Mouse (Mus musculus) CH12.LX (cell line): ENCODE data around the gene Slc2a10. TPM values are rescaled to one million over a fixed set of nuclear protein-coding genes. Genes with fewer than 3 reads are reported as not detected.

Experiments
- DNase-seq: peaks from one replicate; pipeline ENCODE4 v3.0.0-alpha.2; 2013; ENCODE audit errors: extremely low read depth
- H3K27ac ChIP-seq: 2 replicates; pipeline ENCODE4 v1.5.1; 2012; ENCODE audit warnings: low read depth, mild to moderate bottlenecking, control low read depth, moderate library complexity; ENCODE audit not compliant: insufficient read depth
- H3K27me3 ChIP-seq: replicated peaks from 2 replicates; pipeline ENCODE3; 2012; ENCODE audit warnings: inconsistent platforms
- H3K36me3 ChIP-seq, 2 experiments: replicated peaks in 1 of 2; 2 replicates each; pipeline versions ENCODE3 to v1.6.1; 2012; ENCODE audit warnings: inconsistent platforms in 1 of 2, low read length in 1 of 2, mild to moderate bottlenecking in 1 of 2, mixed read lengths in 1 of 2, moderate library complexity in 1 of 2; ENCODE audit not compliant: control insufficient read depth in 1 of 2, insufficient read depth in 1 of 2
- H3K4me1 ChIP-seq, 2 experiments: 2 replicates each; pipeline ENCODE4 v1.6.1; 2012; ENCODE audit warnings: inconsistent platforms in 1 of 2, moderate library complexity in 1 of 2; ENCODE audit not compliant: insufficient read depth in 2 of 2, control insufficient read depth in 1 of 2
- H3K4me2 ChIP-seq: 2 replicates; pipeline ENCODE4 v1.6.1; 2012; ENCODE audit warnings: low read depth, mild to moderate bottlenecking, control low read depth; ENCODE audit not compliant: poor library complexity, insufficient read depth, severe bottlenecking
- H3K4me3 ChIP-seq, 3 experiments: fragments of 150-350 bp in 1 of 3; sonication (generic) in 1 of 3; replicated peaks in 1 of 3; 2 replicates each; pipeline versions ENCODE3 to v1.5.1; 2011 to 2012; ENCODE audit warnings: low read depth in 2 of 3, low read length in 2 of 3, mild to moderate bottlenecking in 2 of 3, moderate library complexity in 2 of 3, control low read depth in 1 of 3, improper control_type of control experiment in 1 of 3, inconsistent platforms in 1 of 3, mixed read lengths in 1 of 3; ENCODE audit not compliant: poor library complexity in 1 of 3
- H3K79me2 ChIP-seq: replicated peaks from 2 replicates; pipeline ENCODE4 v1.6.1; 2012; ENCODE audit warnings: mild to moderate bottlenecking, moderate library complexity; ENCODE audit not compliant: control insufficient read depth, poor library complexity, insufficient read depth, severe bottlenecking; ENCODE audit errors: extremely low read depth
- H3K9ac ChIP-seq: 2 replicates; pipeline ENCODE4 v1.6.1; 2012; ENCODE audit warnings: low read depth, mild to moderate bottlenecking, control low read depth, moderate library complexity; ENCODE audit not compliant: insufficient read depth
- H3K9me3 ChIP-seq: replicated peaks from 2 replicates; pipeline ENCODE3; 2012; ENCODE audit warnings: low read length, inconsistent platforms, mixed read lengths
- CHD1 ChIP-seq: IDR thresholded peaks from 2 replicates; pipeline ENCODE4 v1.6.1; 2012; ENCODE audit warnings: low read depth, low read length, improper control_type of control experiment, inconsistent platforms
- CHD2 ChIP-seq: IDR thresholded peaks from 2 replicates; pipeline ENCODE4 v1.6.1; 2011; ENCODE audit warnings: low read length, improper control_type of control experiment
- CTCF ChIP-seq, 2 experiments: IDR thresholded peaks in 1 of 2; conservative IDR thresholded peaks in 1 of 2; 2 replicates each; pipeline ENCODE4 v1.5.1; 2011 to 2012; ENCODE audit warnings: low read depth in 2 of 2, low read length in 2 of 2, improper control_type of control experiment in 1 of 2, inconsistent platforms in 1 of 2, mild to moderate bottlenecking in 1 of 2, moderate library complexity in 1 of 2
- ETS1 ChIP-seq: conservative IDR thresholded peaks from 2 replicates; pipeline ENCODE4 v1.6.1; 2012; ENCODE audit warnings: low read depth, mild to moderate bottlenecking, inconsistent platforms, low read length, improper control_type of control experiment, moderate library complexity
- HCFC1 ChIP-seq: IDR thresholded peaks from 2 replicates; pipeline ENCODE4 v1.6.1; 2012; ENCODE audit warnings: low read depth, mild to moderate bottlenecking, inconsistent platforms, low read length, improper control_type of control experiment
- MAZ ChIP-seq: IDR thresholded peaks from 2 replicates; pipeline ENCODE4 v1.6.1; 2012; ENCODE audit warnings: low read depth, mild to moderate bottlenecking, inconsistent platforms, low read length, improper control_type of control experiment, moderate library complexity
- MEF2A ChIP-seq: IDR thresholded peaks from 2 replicates; pipeline ENCODE4 v1.6.1; 2014; ENCODE audit warnings: low read depth, mild to moderate bottlenecking, inconsistent platforms, low read length, improper control_type of control experiment, borderline replicate concordance
- MXI1 ChIP-seq: IDR thresholded peaks from 2 replicates; pipeline ENCODE4 v1.6.1; 2011; ENCODE audit warnings: mild to moderate bottlenecking, low read depth, low read length, improper control_type of control experiment
- NELFE ChIP-seq: IDR thresholded peaks from 2 replicates; pipeline ENCODE4 v1.6.1; 2011; ENCODE audit warnings: low read depth, low read length, improper control_type of control experiment
- NRF1 ChIP-seq: IDR thresholded peaks from 2 replicates; pipeline ENCODE4 v1.6.1; 2014; ENCODE audit warnings: low read depth, mild to moderate bottlenecking, inconsistent platforms, low read length, improper control_type of control experiment, moderate library complexity
- PAX5 ChIP-seq: IDR thresholded peaks from 2 replicates; pipeline ENCODE4 v1.6.1; 2012; ENCODE audit warnings: low read length, inconsistent platforms, mixed read lengths
- POLR2AphosphoS2 ChIP-seq: IDR thresholded peaks from 2 replicates; pipeline ENCODE4 v1.6.1; 2011; ENCODE audit warnings: low read depth, low read length, improper control_type of control experiment
- RAD21 ChIP-seq: IDR thresholded peaks from 2 replicates; pipeline ENCODE4 v1.6.1; 2011; ENCODE audit warnings: low read depth, mild to moderate bottlenecking, low read length, improper control_type of control experiment, moderate library complexity
- RCOR1 ChIP-seq: conservative IDR thresholded peaks from 2 replicates; pipeline ENCODE4 v1.6.1; 2012; ENCODE audit warnings: low read depth, mild to moderate bottlenecking, inconsistent platforms, low read length, improper control_type of control experiment
- TBP ChIP-seq: conservative IDR thresholded peaks from 2 replicates; pipeline ENCODE4 v1.6.1; 2011; ENCODE audit warnings: low read depth, low read length, improper control_type of control experiment
- TCF12 ChIP-seq: IDR thresholded peaks from 2 replicates; pipeline ENCODE4 v1.6.1; 2014; ENCODE audit warnings: low read depth, mild to moderate bottlenecking, inconsistent platforms, low read length, improper control_type of control experiment
- USF1 ChIP-seq: IDR thresholded peaks from 2 replicates; pipeline ENCODE4 v1.6.1; 2014; ENCODE audit warnings: low read depth, mild to moderate bottlenecking, inconsistent platforms, low read length, improper control_type of control experiment
- USF2 ChIP-seq: conservative IDR thresholded peaks from 2 replicates; pipeline ENCODE4 v1.6.1; 2011; ENCODE audit warnings: low read depth, low read length, improper control_type of control experiment
- ZC3H11A ChIP-seq: IDR thresholded peaks from 2 replicates; pipeline ENCODE4 v1.6.1; 2012; ENCODE audit warnings: low read depth, mild to moderate bottlenecking, inconsistent platforms, low read length, improper control_type of control experiment
- ZKSCAN1 ChIP-seq: IDR thresholded peaks from 2 replicates; pipeline ENCODE4 v1.6.1; 2012; ENCODE audit warnings: low read depth, inconsistent platforms, low read length, improper control_type of control experiment, borderline replicate concordance
- ZMIZ1 ChIP-seq: IDR thresholded peaks from 2 replicates; pipeline ENCODE4 v1.6.1; 2012; ENCODE audit warnings: low read depth, mild to moderate bottlenecking, inconsistent platforms, low read length, improper control_type of control experiment
- dilution Hi-C: fragments of 300-500 bp; cut with MboI; formaldehyde crosslinking; loops from 2 replicates; pipeline ENCODE4 v1.14.3; 2020; ENCODE audit warnings: low sequenced_read_pairs; ENCODE audit not compliant: extremely low pct_unique_long_range_greater_than_20kb, extremely low pct_ligation_motif_present
- in situ Hi-C: fragments of 300-500 bp; cut with MboI; formaldehyde crosslinking; loops from 3 replicates; pipeline ENCODE4 v1.14.3; 2019; ENCODE audit warnings: low sequenced_read_pairs, low pct_ligation_motif_present, low pct_unique_long_range_greater_than_20kb, mixed read lengths
- polyA plus RNA-seq: library from polyadenylated mRNA; unstranded; fragments of >175 nt; gene quantifications from 2 replicates; pipeline ENCODE4 v1.2.1, GENCODE M21; 2012; ENCODE audit warnings: low read depth; ENCODE audit not compliant: insufficient read length
- total RNA-seq, 2 experiments: library from RNA; depleted of rRNA; stranded (reverse); fragments of 300-350 nt in 1 of 2; fragments of >200 nt in 1 of 2; gene quantifications; 2 replicates each; pipeline ENCODE4 v1.2.3; 2012 to 2014

Slc2a10 gene
- total and polyA plus RNA-seq, 3 experiments: not detected

DNA sequence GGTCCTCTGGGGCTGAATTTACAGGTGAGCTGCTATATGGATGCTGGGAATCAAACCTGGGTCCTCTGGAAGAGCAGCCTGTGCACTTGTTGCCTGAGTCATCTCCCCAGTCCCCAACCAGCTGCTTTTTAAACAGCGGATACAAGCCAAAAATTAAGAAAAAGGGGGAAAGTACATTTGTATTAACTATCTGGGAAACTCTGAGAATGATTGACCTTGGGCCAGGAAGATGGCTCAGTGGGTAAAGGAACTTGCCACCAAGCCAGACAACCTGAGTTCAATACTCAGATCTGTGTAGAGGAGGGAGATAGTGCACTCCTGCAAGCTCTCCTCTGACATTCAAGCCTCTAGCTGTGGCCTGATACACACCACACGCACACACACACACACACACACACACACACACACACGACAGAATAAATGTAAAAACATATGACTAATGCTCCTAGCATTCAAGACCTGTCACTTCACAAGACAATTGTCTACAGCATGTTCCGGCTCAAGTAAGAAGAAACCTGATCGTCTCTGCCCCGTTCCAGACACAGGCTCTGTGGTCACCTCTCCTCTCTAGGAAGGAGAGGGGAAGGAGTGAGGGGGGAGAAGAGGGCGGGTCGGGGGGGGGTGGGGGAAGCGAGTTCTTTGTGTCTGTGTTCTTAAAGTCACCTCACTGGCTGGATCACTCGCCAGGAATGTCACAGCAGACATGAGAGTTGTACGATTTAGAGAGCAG, 56.1 kb downstream of the Slc2a10 start:
- H3K27me3 ChIP-seq: peaks cover 85% of the 10 kb centered on the region
- in situ Hi-C loops (no loop called here), dilution Hi-C loops (no loop called here)

DNA sequence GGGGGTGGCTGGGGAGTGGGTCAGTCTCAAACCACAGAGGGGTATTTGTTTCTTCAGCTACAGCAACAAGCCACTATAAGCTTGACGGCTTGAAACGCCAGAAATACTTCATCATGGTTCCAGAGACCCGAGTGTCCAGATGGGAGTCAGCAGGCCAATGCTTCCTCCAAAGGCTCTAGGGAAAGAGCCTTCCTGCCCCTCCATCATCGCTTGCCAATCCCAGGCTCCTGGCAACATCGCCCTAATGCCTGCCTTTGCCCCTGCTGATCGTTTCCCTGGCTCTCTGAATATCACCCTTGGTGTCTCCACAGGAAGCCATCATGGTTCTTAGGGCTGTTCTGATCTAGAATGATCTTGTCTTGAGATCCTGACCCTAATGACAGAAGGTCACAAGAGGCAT, 58.3 kb downstream of the Slc2a10 start:
- H3K9me3 ChIP-seq: peaks cover 2% of the 10 kb centered on the region
- H3K27me3 ChIP-seq: peaks cover 84% of the 10 kb centered on the region
- H3K79me2 ChIP-seq: no peaks in the 10 kb centered on the region
- H3K4me1 ChIP-seq: no peaks in the 10 kb centered on the region
- no peak overlapping the region for H3K27ac ChIP-seq
- TF ChIP-seq RAD21 (no peak), NRF1 (no peak), MEF2A (no peak), HCFC1 (no peak), POLR2AphosphoS2 (no peak), ETS1 (no peak), TCF12 (no peak), PAX5 (no peak), ZMIZ1 (no peak)
- no peak overlapping the region for H3K4me2 ChIP-seq
- H3K36me3 ChIP-seq: no peaks in the 10 kb centered on the region
- dilution Hi-C loops: no loop called here
- in situ Hi-C loops: no loop called here
- no peak for DNase-seq
- no peak overlapping the region for H3K9ac ChIP-seq
- no peak overlapping the region for H3K4me3 ChIP-seq

More for the DNA sequence above, 56.1 kb downstream of the Slc2a10 start:
- H3K4me3 ChIP-seq: no peak overlapping the region
- no peak for TF ChIP-seq NELFE
- TF ChIP-seq ZC3H11A: no peak
- TF ChIP-seq MXI1: no peak
- TF ChIP-seq MEF2A: no peak
- TF ChIP-seq TCF12: no peak
- TF ChIP-seq RCOR1: no peak
- TF ChIP-seq CHD2: no peak
- no peak for TF ChIP-seq ETS1
- TF ChIP-seq MAZ: no peak
- no peak for TF ChIP-seq USF2
- no peak for TF ChIP-seq HCFC1
- no peak for TF ChIP-seq ZKSCAN1
- TF ChIP-seq TBP: no peak
- TF ChIP-seq USF1: no peak
- TF ChIP-seq CTCF (conservative IDR thresholded peaks at IDR 0.05 in 1 of 2, IDR thresholded peaks at IDR 0.05 in 1 of 2; ENCODE audit: low read depth in 2 of 2, low read length in 2 of 2): no peak
- TF ChIP-seq CHD1: no peak
- no peak for TF ChIP-seq PAX5
- no peaks in the 10 kb centered on the region for H3K36me3 ChIP-seq
- no peak overlapping the region for H3K4me2 ChIP-seq
- H3K9me3 ChIP-seq: no peaks in the 10 kb centered on the region
- no peaks in the 10 kb centered on the region for H3K4me1 ChIP-seq
- DNase-seq: no peak
- no peak overlapping the region for H3K9ac ChIP-seq
- no peaks in the 10 kb centered on the region for H3K79me2 ChIP-seq
- no peak overlapping the region for H3K27ac ChIP-seq
